Mouse (Mus musculus): ENCODE data around the gene Traf3. TPM values are rescaled to one million over a fixed set of nuclear protein-coding genes. Genes with fewer than 3 reads are reported as not detected.

Traf3 gene
- polyA plus RNA-seq, 1 experiment from 2014 or later, result 10.8 TPM

DNA sequence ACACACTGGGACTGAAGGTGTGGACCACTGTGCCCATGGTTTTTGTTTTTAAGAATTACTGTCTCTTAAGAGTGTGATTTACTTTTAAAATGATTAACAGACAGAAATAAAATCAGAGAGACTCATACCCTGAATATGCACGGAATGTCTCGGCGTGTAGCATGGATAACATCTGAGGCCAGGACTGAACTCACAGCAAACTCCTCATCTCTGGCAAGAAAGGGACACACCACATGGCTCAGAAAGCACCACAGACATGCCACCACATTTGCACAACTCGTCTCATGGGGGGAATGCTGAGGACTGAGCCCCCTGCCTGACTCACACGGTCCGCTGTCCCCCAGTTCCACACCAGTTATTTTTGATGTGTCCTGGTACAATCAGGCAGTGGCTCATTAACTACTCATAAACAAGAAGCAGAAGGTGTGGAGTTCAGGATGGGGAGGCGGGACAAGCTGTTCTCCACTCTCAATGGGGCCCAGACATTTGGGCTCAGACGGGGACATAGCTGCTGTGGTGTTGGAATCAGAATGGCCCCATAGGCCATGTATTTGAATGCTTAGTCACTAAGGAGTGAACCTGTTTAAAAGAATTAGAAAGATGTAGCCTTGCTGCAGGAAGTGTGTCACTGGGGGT lies 137.7 kb downstream of the Traf3 start:
- Histone ChIP-seq H3K4me2 (ENCODE audit: low read depth, severe bottlenecking) (no peak overlapping the region), H3K9me3 (ENCODE audit: control insufficient read depth, low read length) (no peaks in the 10 kb centered on the region), H3K9ac (ENCODE audit: low read length) (no peak overlapping the region), H3K4me1 (ENCODE audit: control insufficient read depth, insufficient read depth, low read length) (no peaks in the 10 kb centered on the region), H3K4me3 (ENCODE audit: low read depth, low read length) (no peak overlapping the region), H3K27ac (replicated peaks; ENCODE audit: low read depth, low read length) (no peak overlapping the region), H3K27me3 (ENCODE audit: control insufficient read depth, insufficient read depth, low read length) (no peaks in the 10 kb centered on the region), H3K36me3 (ENCODE audit: control insufficient read depth, insufficient read depth, low read length) (peaks cover 24% of the 10 kb centered on the region)
- no peak for ATAC-seq (ENCODE audit: insufficient number of reproducible peaks, low FRiP score, low TSS enrichment, low read depth)
- no peak for DNase-seq (ENCODE audit: low spot score)
- WGBS, result 88% methylated on average over 8 of the region's 8 CpGs

DNA sequence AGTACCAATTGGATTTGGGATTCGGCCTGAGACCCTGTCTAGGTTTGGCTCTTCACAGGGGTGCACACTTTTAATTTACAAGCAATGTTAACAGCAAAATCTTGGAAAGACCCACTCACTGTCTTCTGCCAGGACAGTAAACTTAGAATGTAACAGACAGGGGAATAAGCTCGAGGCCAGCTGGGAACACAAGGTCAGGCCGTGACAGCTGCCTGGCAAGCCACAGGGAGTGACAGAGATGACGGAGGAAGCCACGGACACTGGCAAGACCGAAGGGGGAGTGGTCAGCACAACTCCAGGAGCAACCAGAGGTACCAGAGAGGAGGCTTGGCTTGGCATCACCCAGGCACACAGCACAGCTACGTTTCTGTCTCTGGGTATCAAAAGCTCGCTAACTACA lies 140.7 kb downstream of the Traf3 start:
- Histone ChIP-seq H3K9me3 (ENCODE audit: control insufficient read depth, low read length) (no peaks in the 10 kb centered on the region), H3K36me3 (ENCODE audit: control insufficient read depth, insufficient read depth, low read length) (peaks cover 26% of the 10 kb centered on the region), H3K4me3 (ENCODE audit: low read depth, low read length) (no peak overlapping the region), H3K27me3 (ENCODE audit: control insufficient read depth, insufficient read depth, low read length) (no peaks in the 10 kb centered on the region), H3K27ac (replicated peaks; ENCODE audit: low read depth, low read length) (no peak overlapping the region), H3K4me2 (ENCODE audit: low read depth, severe bottlenecking) (no peak overlapping the region), H3K4me1 (ENCODE audit: control insufficient read depth, insufficient read depth, low read length) (no peaks in the 10 kb centered on the region), H3K9ac (ENCODE audit: low read length) (no peak overlapping the region)
- DNase-seq (ENCODE audit: low spot score) (no peak), ATAC-seq (ENCODE audit: insufficient number of reproducible peaks, low FRiP score, low TSS enrichment, low read depth) (no peak)
- 90% methylated on average over 8 of the region's 8 CpGs for WGBS

- DNase-seq (ENCODE audit: low spot score), result no peak
- no peaks in the 10 kb centered on the region for H3K27me3 ChIP-seq (ENCODE audit: control insufficient read depth, insufficient read depth, low read length)
- H3K4me3 ChIP-seq (ENCODE audit: low read depth, low read length), result no peak overlapping the region
- H3K4me1 ChIP-seq (ENCODE audit: control insufficient read depth, insufficient read depth, low read length), result no peaks in the 10 kb centered on the region
- no peak overlapping the region for H3K27ac ChIP-seq (replicated peaks; ENCODE audit: low read depth, low read length)
- ATAC-seq (ENCODE audit: insufficient number of reproducible peaks, low FRiP score, low TSS enrichment, low read depth), result no peak
- WGBS, result 86% methylated on average over 12 of the region's 12 CpGs
- no peaks in the 10 kb centered on the region for H3K9me3 ChIP-seq (ENCODE audit: control insufficient read depth, low read length)
- H3K4me2 ChIP-seq (ENCODE audit: low read depth, severe bottlenecking), result no peak overlapping the region
- H3K36me3 ChIP-seq (ENCODE audit: control insufficient read depth, insufficient read depth, low read length), result peaks cover 25% of the 10 kb centered on the region
- H3K9ac ChIP-seq (ENCODE audit: low read length), result no peak overlapping the region
These were observed 143.1 kb downstream of the Traf3 start for GRCm38 (mm10) chr12:111309256-111309655.

DNA sequence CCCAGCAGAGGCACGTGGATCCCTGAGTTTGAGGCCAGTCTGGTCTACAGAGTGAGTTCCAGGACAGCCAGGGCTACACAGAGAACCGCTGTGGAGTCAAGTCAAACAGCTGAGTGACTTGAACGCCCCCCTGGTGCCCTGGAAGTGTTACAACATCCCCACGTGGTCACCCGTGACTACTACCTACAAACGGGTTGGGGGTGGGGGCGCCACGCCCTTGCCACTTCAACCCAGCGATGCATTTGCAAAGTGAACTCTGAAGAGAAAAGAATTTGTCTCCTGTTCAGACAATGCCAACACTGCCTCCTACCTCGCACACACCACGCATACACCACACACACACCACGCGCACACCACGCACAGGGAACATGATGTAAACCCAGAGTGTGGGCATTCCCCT lies 143.8 kb downstream of the Traf3 start:
- Histone ChIP-seq H3K4me3 (ENCODE audit: low read depth, low read length) (no peak overlapping the region), H3K4me1 (ENCODE audit: control insufficient read depth, insufficient read depth, low read length) (no peaks in the 10 kb centered on the region), H3K27ac (replicated peaks; ENCODE audit: low read depth, low read length) (no peak overlapping the region), H3K9ac (ENCODE audit: low read length) (no peak overlapping the region), H3K4me2 (ENCODE audit: low read depth, severe bottlenecking) (no peak overlapping the region), H3K9me3 (ENCODE audit: control insufficient read depth, low read length) (no peaks in the 10 kb centered on the region), H3K36me3 (ENCODE audit: control insufficient read depth, insufficient read depth, low read length) (peaks cover 21% of the 10 kb centered on the region), H3K27me3 (ENCODE audit: control insufficient read depth, insufficient read depth, low read length) (no peaks in the 10 kb centered on the region)
- DNase-seq (ENCODE audit: low spot score) (no peak), ATAC-seq (ENCODE audit: insufficient number of reproducible peaks, low FRiP score, low TSS enrichment, low read depth) (no peak)
- WGBS, result 84% methylated on average over 14 of the region's 14 CpGs

DNA sequence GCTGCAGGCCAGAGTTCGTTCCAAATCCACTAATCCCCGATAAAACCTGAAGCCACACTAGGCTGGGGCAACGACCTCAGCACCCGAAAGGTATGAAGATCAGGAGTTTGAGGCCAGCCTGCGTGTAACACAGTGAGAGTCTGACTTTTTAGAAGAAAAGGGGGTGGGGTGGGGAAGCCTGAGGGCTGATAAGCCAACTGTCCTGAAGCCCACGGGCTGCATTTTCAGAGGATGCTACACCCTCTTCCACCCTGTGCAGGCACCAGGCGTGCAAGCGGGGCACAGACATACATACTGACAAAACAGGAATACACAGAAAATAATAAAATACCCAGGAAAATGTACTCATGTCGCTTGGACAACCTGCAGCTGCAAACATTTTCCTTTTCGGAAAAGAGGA lies 145.6 kb downstream of the Traf3 start:
- Histone ChIP-seq H3K4me1 (ENCODE audit: control insufficient read depth, insufficient read depth, low read length) (no peaks in the 10 kb centered on the region), H3K27me3 (ENCODE audit: control insufficient read depth, insufficient read depth, low read length) (no peaks in the 10 kb centered on the region), H3K27ac (replicated peaks; ENCODE audit: low read depth, low read length) (no peak overlapping the region), H3K4me3 (ENCODE audit: low read depth, low read length) (no peak overlapping the region), H3K9ac (ENCODE audit: low read length) (no peak overlapping the region), H3K4me2 (ENCODE audit: low read depth, severe bottlenecking) (no peak overlapping the region), H3K9me3 (ENCODE audit: control insufficient read depth, low read length) (no peaks in the 10 kb centered on the region), H3K36me3 (ENCODE audit: control insufficient read depth, insufficient read depth, low read length) (peaks cover 11% of the 10 kb centered on the region)
- 94% methylated on average over 10 of the region's 10 CpGs for WGBS
- DNase-seq (ENCODE audit: low spot score), result no peak
- ATAC-seq (ENCODE audit: insufficient number of reproducible peaks, low FRiP score, low TSS enrichment, low read depth), result no peak

- ATAC-seq (ENCODE audit: insufficient number of reproducible peaks, low FRiP score, low TSS enrichment, low read depth) (no peak), DNase-seq (ENCODE audit: low spot score) (no peak)
- 97% methylated on average over 7 of the region's 7 CpGs for WGBS
- H3K36me3 ChIP-seq (ENCODE audit: control insufficient read depth, insufficient read depth, low read length), result peaks cover 21% of the 10 kb centered on the region
- H3K27ac ChIP-seq (replicated peaks; ENCODE audit: low read depth, low read length), result no peak overlapping the region
- no peaks in the 10 kb centered on the region for H3K27me3 ChIP-seq (ENCODE audit: control insufficient read depth, insufficient read depth, low read length)
- no peaks in the 10 kb centered on the region for H3K4me1 ChIP-seq (ENCODE audit: control insufficient read depth, insufficient read depth, low read length)
- no peak overlapping the region for H3K4me3 ChIP-seq (ENCODE audit: low read depth, low read length)
- H3K9ac ChIP-seq (ENCODE audit: low read length), result no peak overlapping the region
- H3K9me3 ChIP-seq (ENCODE audit: control insufficient read depth, low read length), result no peaks in the 10 kb centered on the region
- H3K4me2 ChIP-seq (ENCODE audit: low read depth, severe bottlenecking), result no peak overlapping the region
These were observed 148.1 kb downstream of the Traf3 start for GRCm38 (mm10) chr12:111314273-111314672.

Other genes with a start within 250 kb of the Traf3 start
- 12.5 and 14.5 TPM in 2 replicates for gene Ankrd9, start 187.3 kb upstream of the Traf3 start, polyA plus RNA-seq (2014; fragmentation: Nextera tagmentation; extraction: Ambion mirVana)
- 15.1 and 17.9 TPM in 2 replicates for gene Rcor1, start 127.0 kb upstream of the Traf3 start, polyA plus RNA-seq (2014; fragmentation: Nextera tagmentation; extraction: Ambion mirVana)
- not detected in 2 replicates for gene 4930595D18Rik, start 18.1 kb downstream of the Traf3 start, polyA plus RNA-seq (2014; fragmentation: Nextera tagmentation; extraction: Ambion mirVana)
- 0.28 and 0.29 TPM in 2 replicates for gene Amn, start 104.7 kb downstream of the Traf3 start, polyA plus RNA-seq (2014; fragmentation: Nextera tagmentation; extraction: Ambion mirVana)
- gene Cdc42bpb, start 211.3 kb downstream of the Traf3 start, polyA plus RNA-seq (2014; fragmentation: Nextera tagmentation; extraction: Ambion mirVana), result 30.4 and 30.9 TPM in 2 replicates
- 0.63 TPM in 1 of 2 replicates, not detected in the other for gene Lbhd2, start 240.4 kb downstream of the Traf3 start, polyA plus RNA-seq (2014; fragmentation: Nextera tagmentation; extraction: Ambion mirVana)